Mouse (Mus musculus): ENCODE data around the gene Olfr1417. TPM values are rescaled to one million over a fixed set of nuclear protein-coding genes. Genes with fewer than 3 reads are reported as not detected.

Gene Olfr1417
- polyA plus RNA-seq, 1 experiment from 2014 or later = 0.13 TPM

GRCm38 (mm10) chr19:11814742-11815333 is 24.2 kb downstream of the Olfr1417 start:
- no peaks in the 10 kb centered on the region for H3K36me3 ChIP-seq (ENCODE audit: control insufficient read depth, insufficient read depth, low read length)
- peaks cover 32% of the 10 kb centered on the region for H3K4me1 ChIP-seq (ENCODE audit: control insufficient read depth, insufficient read depth, low read length)
- no peak overlapping the region for H3K9ac ChIP-seq (ENCODE audit: low read length)
- H3K9me3 ChIP-seq (replicated peaks; ENCODE audit: control insufficient read depth, low read length) = no peaks in the 10 kb centered on the region
- H3K27me3 ChIP-seq (ENCODE audit: control insufficient read depth, insufficient read depth, low read length) = no peaks in the 10 kb centered on the region
- no peak for ATAC-seq (ENCODE audit: insufficient read depth, low FRiP score)
- H3K27ac ChIP-seq (ENCODE audit: low read length) = no peak overlapping the region
- WGBS = 69% methylated on average over 6 of the region's 6 CpGs
- H3K4me2 ChIP-seq (ENCODE audit: low read depth, low read length) = no peak overlapping the region
- H3K4me3 ChIP-seq (replicated peaks; ENCODE audit: low read length) = no peak overlapping the region

DNA sequence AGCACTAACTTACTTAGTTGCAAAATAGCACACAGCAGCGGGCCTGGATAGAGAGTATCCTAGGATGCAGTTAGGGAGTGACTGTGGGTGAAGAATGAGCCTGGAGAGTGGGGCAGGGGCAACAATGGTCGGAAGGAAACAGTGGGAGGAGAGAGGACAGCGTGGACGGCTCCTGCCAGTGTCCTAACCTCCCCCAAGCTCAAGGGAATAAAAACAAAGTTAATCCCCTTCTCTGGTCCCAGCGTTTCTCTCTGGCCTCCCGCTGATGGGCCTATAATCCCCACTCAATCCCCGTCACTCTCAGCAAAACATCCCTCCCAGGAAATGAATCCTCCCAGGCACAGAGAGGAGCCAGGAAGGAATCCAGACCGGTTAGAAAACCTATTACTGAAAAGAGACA is 25.4 kb downstream of the Olfr1417 start:
- Histone ChIP-seq H3K4me3 (replicated peaks; ENCODE audit: low read length) (no peak overlapping the region), H3K9ac (ENCODE audit: low read length) (peak overlapping the region; percentile 20; the same call in 1 of the 2 replicates), H3K9me3 (replicated peaks; ENCODE audit: control insufficient read depth, low read length) (no peaks in the 10 kb centered on the region), H3K27me3 (ENCODE audit: control insufficient read depth, insufficient read depth, low read length) (no peaks in the 10 kb centered on the region), H3K4me2 (ENCODE audit: low read depth, low read length) (no peak overlapping the region), H3K36me3 (ENCODE audit: control insufficient read depth, insufficient read depth, low read length) (no peaks in the 10 kb centered on the region), H3K4me1 (ENCODE audit: control insufficient read depth, insufficient read depth, low read length) (peaks cover 27% of the 10 kb centered on the region), H3K27ac (ENCODE audit: low read length) (peak overlapping the region; percentile 76)
- peak; percentile 20; the same call in 1 of the 2 replicates for ATAC-seq (ENCODE audit: insufficient read depth, low FRiP score)
- WGBS = 17% methylated on average over 8 of the region's 8 CpGs

- H3K36me3 ChIP-seq (ENCODE audit: control insufficient read depth, insufficient read depth, low read length) = no peaks in the 10 kb centered on the region
- peak overlapping the region; percentile 76; the same call in 1 of the 2 replicates for H3K27ac ChIP-seq (ENCODE audit: low read length)
- ATAC-seq (ENCODE audit: insufficient read depth, low FRiP score) = 0 out of 2 replicates have a peak, but pooled peaks have one; percentile 26
- H3K9me3 ChIP-seq (replicated peaks; ENCODE audit: control insufficient read depth, low read length) = no peaks in the 10 kb centered on the region
- no peak overlapping the region for H3K4me3 ChIP-seq (replicated peaks; ENCODE audit: low read length)
- H3K9ac ChIP-seq (ENCODE audit: low read length) = no peak overlapping the region
- H3K4me2 ChIP-seq (ENCODE audit: low read depth, low read length) = no peak overlapping the region
- H3K4me1 ChIP-seq (ENCODE audit: control insufficient read depth, insufficient read depth, low read length) = peaks cover 27% of the 10 kb centered on the region
- 57% methylated on average over 4 of the region's 4 CpGs for WGBS
- no peaks in the 10 kb centered on the region for H3K27me3 ChIP-seq (ENCODE audit: control insufficient read depth, insufficient read depth, low read length)
These were observed 25.9 kb downstream of the Olfr1417 start for GRCm38 (mm10) chr19:11813136-11813535.

- Histone ChIP-seq H3K36me3 (ENCODE audit: control insufficient read depth, insufficient read depth, low read length) (no peaks in the 10 kb centered on the region), H3K4me1 (ENCODE audit: control insufficient read depth, insufficient read depth, low read length) (peaks cover 17% of the 10 kb centered on the region), H3K27me3 (ENCODE audit: control insufficient read depth, insufficient read depth, low read length) (no peaks in the 10 kb centered on the region), H3K27ac (ENCODE audit: low read length) (no peak overlapping the region), H3K4me3 (replicated peaks; ENCODE audit: low read length) (no peak overlapping the region), H3K9me3 (replicated peaks; ENCODE audit: control insufficient read depth, low read length) (no peaks in the 10 kb centered on the region), H3K4me2 (ENCODE audit: low read depth, low read length) (no peak overlapping the region), H3K9ac (ENCODE audit: low read length) (no peak overlapping the region)
- ATAC-seq (ENCODE audit: insufficient read depth, low FRiP score) = 0 out of 2 replicates have a peak, but pooled peaks have one; percentile 62
- WGBS = 52% methylated on average over 5 of the region's 5 CpGs
These were observed 27.2 kb downstream of the Olfr1417 start for GRCm38 (mm10) chr19:11811688-11812365.

DNA sequence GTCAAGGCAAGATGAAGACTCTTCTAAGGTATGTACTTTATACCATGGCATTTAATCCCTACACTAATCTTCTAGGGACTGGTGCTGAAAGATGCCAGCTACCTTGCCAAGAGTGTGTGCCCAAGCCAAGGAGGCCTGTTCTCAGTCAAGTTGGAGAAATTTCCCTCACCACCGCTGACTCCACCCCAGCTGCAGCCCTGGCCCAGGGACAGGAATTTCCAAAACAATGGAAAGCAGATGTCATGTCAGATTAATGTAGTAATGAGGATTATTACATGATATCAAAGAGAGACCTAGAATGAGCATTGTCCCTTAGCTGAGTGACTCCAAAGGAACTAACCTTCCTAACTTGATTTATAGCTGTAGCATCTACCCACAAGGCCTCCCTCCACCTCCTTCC is 28.2 kb downstream of the Olfr1417 start:
- no peak overlapping the region for H3K4me3 ChIP-seq (replicated peaks; ENCODE audit: low read length)
- no peak overlapping the region for H3K9ac ChIP-seq (ENCODE audit: low read length)
- peaks cover 16% of the 10 kb centered on the region for H3K4me1 ChIP-seq (ENCODE audit: control insufficient read depth, insufficient read depth, low read length)
- H3K9me3 ChIP-seq (replicated peaks; ENCODE audit: control insufficient read depth, low read length) = no peaks in the 10 kb centered on the region
- H3K27ac ChIP-seq (ENCODE audit: low read length) = no peak overlapping the region
- H3K4me2 ChIP-seq (ENCODE audit: low read depth, low read length) = no peak overlapping the region
- 39% methylated on average over 1 of the region's 1 CpGs for WGBS
- no peaks in the 10 kb centered on the region for H3K27me3 ChIP-seq (ENCODE audit: control insufficient read depth, insufficient read depth, low read length)
- no peaks in the 10 kb centered on the region for H3K36me3 ChIP-seq (ENCODE audit: control insufficient read depth, insufficient read depth, low read length)
- ATAC-seq (ENCODE audit: insufficient read depth, low FRiP score) = no peak

DNA sequence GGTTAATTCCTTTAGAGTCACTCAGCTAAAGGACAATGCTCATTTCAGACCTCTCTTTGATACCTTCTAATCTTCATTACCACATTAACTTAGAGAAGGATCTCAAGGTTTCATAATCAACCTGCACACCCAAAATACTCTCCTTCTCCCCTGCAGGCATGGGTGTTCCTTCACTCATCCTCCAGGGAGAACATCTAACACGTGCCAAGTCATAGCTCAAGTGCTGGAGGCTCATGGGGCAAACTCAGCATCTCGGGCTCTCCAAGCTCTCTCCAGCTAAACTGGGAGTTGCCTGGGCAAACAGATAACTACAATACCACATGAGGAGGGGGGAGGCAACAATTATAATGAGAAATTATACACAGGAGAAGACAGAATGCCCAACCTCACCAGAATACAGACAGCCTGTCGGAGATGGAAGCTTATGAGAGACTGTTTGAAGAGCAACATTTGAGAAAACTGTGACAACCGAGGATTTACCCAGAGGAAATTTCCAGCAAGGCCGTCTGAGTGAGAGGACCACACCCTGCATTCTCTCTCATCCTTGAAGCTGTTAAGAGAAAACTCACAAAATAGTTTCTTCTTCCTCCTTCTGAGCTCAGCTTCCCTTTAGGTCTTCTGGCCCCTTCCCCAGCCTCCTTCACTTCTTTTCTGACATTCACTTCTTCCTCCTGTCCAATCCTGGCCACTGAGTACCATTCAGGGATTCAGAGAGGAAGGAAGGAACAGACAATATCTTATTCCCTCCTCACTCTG is 28.8 kb downstream of the Olfr1417 start:
- no peak for ATAC-seq (ENCODE audit: insufficient read depth, low FRiP score)
- no peak overlapping the region for H3K27ac ChIP-seq (ENCODE audit: low read length)
- WGBS = 64% methylated on average over 5 of the region's 5 CpGs
- no peak overlapping the region for H3K4me2 ChIP-seq (ENCODE audit: low read depth, low read length)
- H3K9me3 ChIP-seq (replicated peaks; ENCODE audit: control insufficient read depth, low read length) = no peaks in the 10 kb centered on the region
- H3K4me3 ChIP-seq (replicated peaks; ENCODE audit: low read length) = no peak overlapping the region
- no peak overlapping the region for H3K9ac ChIP-seq (ENCODE audit: low read length)
- H3K36me3 ChIP-seq (ENCODE audit: control insufficient read depth, insufficient read depth, low read length) = no peaks in the 10 kb centered on the region
- H3K27me3 ChIP-seq (ENCODE audit: control insufficient read depth, insufficient read depth, low read length) = no peaks in the 10 kb centered on the region
- peaks cover 16% of the 10 kb centered on the region for H3K4me1 ChIP-seq (ENCODE audit: control insufficient read depth, insufficient read depth, low read length)

GRCm38 (mm10) chr19:11808452-11808851 is 30.6 kb downstream of the Olfr1417 start:
- H3K4me1 ChIP-seq (ENCODE audit: control insufficient read depth, insufficient read depth, low read length) = peaks cover 13% of the 10 kb centered on the region
- 84% methylated on average over 2 of the region's 2 CpGs for WGBS
- H3K9me3 ChIP-seq (replicated peaks; ENCODE audit: control insufficient read depth, low read length) = no peaks in the 10 kb centered on the region
- H3K4me3 ChIP-seq (replicated peaks; ENCODE audit: low read length) = no peak overlapping the region
- H3K27ac ChIP-seq (ENCODE audit: low read length) = no peak overlapping the region
- H3K36me3 ChIP-seq (ENCODE audit: control insufficient read depth, insufficient read depth, low read length) = no peaks in the 10 kb centered on the region
- no peak overlapping the region for H3K4me2 ChIP-seq (ENCODE audit: low read depth, low read length)
- no peaks in the 10 kb centered on the region for H3K27me3 ChIP-seq (ENCODE audit: control insufficient read depth, insufficient read depth, low read length)
- ATAC-seq (ENCODE audit: insufficient read depth, low FRiP score) = no peak
- no peak overlapping the region for H3K9ac ChIP-seq (ENCODE audit: low read length)

DNA sequence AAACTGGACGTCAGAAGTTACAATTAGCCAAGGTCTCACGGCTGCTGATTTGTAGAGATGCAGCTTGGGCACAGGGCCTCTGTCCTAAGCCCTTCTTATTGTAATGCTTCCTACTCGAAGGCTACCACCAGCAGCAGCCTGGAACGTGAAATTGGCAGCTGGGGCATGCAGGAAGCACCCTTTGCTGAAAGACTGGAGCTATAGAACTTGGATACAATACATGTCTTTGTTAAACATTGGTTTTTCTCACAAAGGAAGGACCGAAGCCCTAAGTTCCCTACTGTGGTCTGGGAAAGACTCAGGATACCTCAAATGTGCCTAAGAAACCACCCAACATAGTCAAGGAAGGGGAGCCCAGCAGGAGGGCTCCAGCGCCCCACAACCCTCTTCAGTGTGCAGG is 31.2 kb downstream of the Olfr1417 start:
- H3K27ac ChIP-seq (ENCODE audit: low read length) = no peak overlapping the region
- no peak overlapping the region for H3K9ac ChIP-seq (ENCODE audit: low read length)
- H3K4me2 ChIP-seq (ENCODE audit: low read depth, low read length) = no peak overlapping the region
- H3K27me3 ChIP-seq (ENCODE audit: control insufficient read depth, insufficient read depth, low read length) = no peaks in the 10 kb centered on the region
- no peak for ATAC-seq (ENCODE audit: insufficient read depth, low FRiP score)
- H3K9me3 ChIP-seq (replicated peaks; ENCODE audit: control insufficient read depth, low read length) = no peaks in the 10 kb centered on the region
- H3K36me3 ChIP-seq (ENCODE audit: control insufficient read depth, insufficient read depth, low read length) = no peaks in the 10 kb centered on the region
- 61% methylated on average over 6 of the region's 6 CpGs for WGBS
- H3K4me3 ChIP-seq (replicated peaks; ENCODE audit: low read length) = no peak overlapping the region
- peaks cover 8% of the 10 kb centered on the region; the same call in 1 of the 2 replicates for H3K4me1 ChIP-seq (ENCODE audit: control insufficient read depth, insufficient read depth, low read length)

DNA sequence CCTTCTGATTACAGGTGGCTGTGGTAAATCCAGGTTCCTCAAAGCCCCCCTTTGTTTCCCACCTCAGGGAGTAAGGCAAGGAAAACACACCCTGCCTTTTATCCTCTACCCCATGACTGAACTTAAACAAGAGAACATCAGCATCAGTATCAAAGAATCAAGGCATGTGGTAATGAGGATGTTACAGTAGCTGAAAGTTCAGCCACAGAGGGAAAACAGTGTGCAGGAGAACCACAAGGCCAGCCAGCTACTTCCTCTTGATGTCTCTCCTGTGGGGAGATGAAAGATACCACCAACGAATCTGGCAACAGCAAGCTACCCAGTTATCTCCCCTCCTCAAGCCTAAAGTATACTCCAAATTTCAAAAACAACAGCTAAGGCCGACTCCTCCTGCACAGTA is 31.8 kb downstream of the Olfr1417 start:
- H3K9me3 ChIP-seq (replicated peaks; ENCODE audit: control insufficient read depth, low read length) = no peaks in the 10 kb centered on the region
- H3K27me3 ChIP-seq (ENCODE audit: control insufficient read depth, insufficient read depth, low read length) = no peaks in the 10 kb centered on the region
- peaks cover 8% of the 10 kb centered on the region; the same call in 1 of the 2 replicates for H3K4me1 ChIP-seq (ENCODE audit: control insufficient read depth, insufficient read depth, low read length)
- WGBS = 68% methylated on average over 2 of the region's 2 CpGs
- H3K4me3 ChIP-seq (replicated peaks; ENCODE audit: low read length) = no peak overlapping the region
- no peaks in the 10 kb centered on the region for H3K36me3 ChIP-seq (ENCODE audit: control insufficient read depth, insufficient read depth, low read length)
- no peak overlapping the region for H3K9ac ChIP-seq (ENCODE audit: low read length)
- no peak for ATAC-seq (ENCODE audit: insufficient read depth, low FRiP score)
- no peak overlapping the region for H3K4me2 ChIP-seq (ENCODE audit: low read depth, low read length)
- H3K27ac ChIP-seq (ENCODE audit: low read length) = no peak overlapping the region
